Mouse (Mus musculus): ENCODE measurements around the gene Mecom. TPM values are rescaled to one million over a fixed set of nuclear protein-coding genes. Genes with fewer than 3 reads are reported as not detected.

The Mecom gene
- polyA plus RNA-seq, 1 experiment from 2014 or later, result 19.5 TPM

DNA sequence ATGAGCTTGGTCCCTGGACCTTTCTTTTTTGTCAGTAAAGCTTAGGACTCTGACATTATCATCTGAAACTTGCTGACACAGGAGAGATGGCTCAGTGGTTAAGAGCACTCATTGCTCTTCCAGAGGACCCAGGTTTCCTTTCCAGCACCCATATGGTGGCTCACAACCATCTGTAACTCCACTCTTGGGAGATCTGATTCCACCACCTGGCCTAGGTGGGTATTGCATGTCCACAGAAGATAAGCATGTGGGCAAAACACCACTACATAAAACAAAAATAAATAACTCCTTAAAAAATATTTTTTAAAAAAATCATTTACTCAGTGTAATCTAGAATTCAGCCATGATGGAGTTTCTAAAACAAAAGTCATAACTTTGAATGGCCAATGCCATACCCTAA, 338.7 kb downstream of the Mecom start:
- no peaks in the 10 kb centered on the region for H3K9me3 ChIP-seq (ENCODE audit: control insufficient read depth, low read length)
- no peak overlapping the region for H3K27ac ChIP-seq (ENCODE audit: low read depth, low read length)
- H3K4me2 ChIP-seq (ENCODE audit: low read depth, low read length, severe bottlenecking), result no peak overlapping the region
- H3K27me3 ChIP-seq (ENCODE audit: control insufficient read depth, insufficient read depth, low read length), result no peaks in the 10 kb centered on the region
- H3K9ac ChIP-seq (ENCODE audit: low read length), result no peak overlapping the region
- DNase-seq (ENCODE audit: low spot score), result no peak
- H3K36me3 ChIP-seq (ENCODE audit: control insufficient read depth, insufficient read depth, low read length), result no peaks in the 10 kb centered on the region
- no peak for ATAC-seq (replicated peaks; ENCODE audit: low FRiP score)
- no peak overlapping the region for H3K4me3 ChIP-seq (ENCODE audit: low read depth, low read length)
- H3K4me1 ChIP-seq (replicated peaks; ENCODE audit: control insufficient read depth, insufficient read depth, low read length), result 0 out of 2 replicates have a peak, but pooled peaks cover 4% of the 10 kb centered on the region

DNA sequence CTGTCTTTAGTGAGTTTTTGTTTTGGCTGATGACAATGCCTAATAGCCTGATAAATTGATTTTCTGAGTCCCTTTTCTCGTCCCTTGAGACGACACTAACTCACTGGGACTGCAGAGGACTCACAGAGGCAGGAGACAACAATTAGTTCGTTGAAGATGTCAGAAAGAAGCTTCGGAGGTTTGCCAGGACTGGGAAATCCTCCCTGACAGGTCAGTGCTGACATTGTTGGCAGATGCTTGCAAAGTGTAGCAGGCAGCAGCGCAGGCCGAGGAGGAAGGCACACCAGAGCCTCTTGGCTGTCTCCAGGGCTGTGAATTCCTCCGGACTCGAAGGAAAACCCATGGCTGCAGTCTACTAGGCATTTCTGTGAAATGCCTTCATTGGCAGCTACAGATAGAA, 339.9 kb downstream of the Mecom start:
- no peak overlapping the region for H3K9ac ChIP-seq (ENCODE audit: low read length)
- H3K27me3 ChIP-seq (ENCODE audit: control insufficient read depth, insufficient read depth, low read length), result no peaks in the 10 kb centered on the region
- no peak for ATAC-seq (replicated peaks; ENCODE audit: low FRiP score)
- H3K9me3 ChIP-seq (ENCODE audit: control insufficient read depth, low read length), result no peaks in the 10 kb centered on the region
- no peak overlapping the region for H3K27ac ChIP-seq (ENCODE audit: low read depth, low read length)
- no peak overlapping the region for H3K4me3 ChIP-seq (ENCODE audit: low read depth, low read length)
- 51% methylated on average over 8 of the region's 8 CpGs for WGBS
- H3K4me2 ChIP-seq (ENCODE audit: low read depth, low read length, severe bottlenecking), result no peak overlapping the region
- H3K36me3 ChIP-seq (ENCODE audit: control insufficient read depth, insufficient read depth, low read length), result no peaks in the 10 kb centered on the region
- H3K4me1 ChIP-seq (replicated peaks; ENCODE audit: control insufficient read depth, insufficient read depth, low read length), result 0 out of 2 replicates have a peak, but pooled peaks cover 2% of the 10 kb centered on the region
- no peak for DNase-seq (ENCODE audit: low spot score)

DNA sequence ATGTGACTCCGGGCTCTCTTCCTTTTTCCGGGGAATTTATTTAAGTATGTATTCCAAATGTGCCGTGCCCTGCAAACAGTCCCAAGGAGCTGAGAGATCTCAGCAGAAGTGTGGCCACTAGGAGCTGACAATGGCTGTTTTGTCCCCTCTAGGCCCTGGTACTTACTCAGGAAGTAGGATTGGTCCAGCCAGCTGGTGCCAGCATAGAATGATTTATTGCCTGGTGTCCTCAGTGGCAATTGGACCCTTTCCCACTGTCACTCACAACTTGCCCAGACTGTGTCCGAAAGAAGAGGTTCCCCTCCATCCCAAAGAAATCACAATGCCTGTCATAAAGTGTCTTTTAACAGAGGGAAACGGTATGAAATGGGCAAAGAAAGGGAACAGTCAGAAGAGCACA, 340.4 kb downstream of the Mecom start:
- Histone ChIP-seq H3K9me3 (ENCODE audit: control insufficient read depth, low read length) (no peaks in the 10 kb centered on the region), H3K9ac (ENCODE audit: low read length) (no peak overlapping the region), H3K27me3 (ENCODE audit: control insufficient read depth, insufficient read depth, low read length) (no peaks in the 10 kb centered on the region), H3K4me1 (replicated peaks; ENCODE audit: control insufficient read depth, insufficient read depth, low read length) (0 out of 2 replicates have a peak, but pooled peaks cover 2% of the 10 kb centered on the region), H3K4me2 (ENCODE audit: low read depth, low read length, severe bottlenecking) (no peak overlapping the region), H3K4me3 (ENCODE audit: low read depth, low read length) (no peak overlapping the region), H3K27ac (ENCODE audit: low read depth, low read length) (no peak overlapping the region), H3K36me3 (ENCODE audit: control insufficient read depth, insufficient read depth, low read length) (no peaks in the 10 kb centered on the region)
- ATAC-seq (replicated peaks; ENCODE audit: low FRiP score) (no peak), DNase-seq (ENCODE audit: low spot score) (no peak)
- 62% methylated on average over 5 of the region's 5 CpGs for WGBS

DNA sequence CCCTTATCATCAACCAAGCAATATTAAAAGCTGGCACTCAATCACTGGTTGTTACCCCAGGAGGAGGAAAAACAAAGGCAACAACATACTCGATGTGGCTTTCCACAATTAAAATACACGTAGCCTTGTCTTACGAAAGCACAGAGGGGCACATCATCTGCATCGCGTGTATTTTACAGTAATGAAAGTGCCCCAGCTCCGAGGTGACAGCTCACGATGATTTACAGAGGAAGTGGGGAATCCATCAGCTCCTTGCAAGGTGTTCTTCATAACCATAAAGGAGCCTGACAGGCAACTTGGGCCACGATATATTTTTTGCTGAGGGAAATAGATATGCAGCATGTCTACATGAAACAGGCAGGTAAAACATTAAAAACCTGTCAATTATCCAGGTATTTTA, 341.7 kb downstream of the Mecom start:
- Histone ChIP-seq H3K9me3 (ENCODE audit: control insufficient read depth, low read length) (no peaks in the 10 kb centered on the region), H3K27me3 (ENCODE audit: control insufficient read depth, insufficient read depth, low read length) (no peaks in the 10 kb centered on the region), H3K4me3 (ENCODE audit: low read depth, low read length) (no peak overlapping the region), H3K4me1 (replicated peaks; ENCODE audit: control insufficient read depth, insufficient read depth, low read length) (0 out of 2 replicates have a peak, but pooled peaks cover 2% of the 10 kb centered on the region), H3K4me2 (ENCODE audit: low read depth, low read length, severe bottlenecking) (no peak overlapping the region), H3K36me3 (ENCODE audit: control insufficient read depth, insufficient read depth, low read length) (no peaks in the 10 kb centered on the region), H3K9ac (ENCODE audit: low read length) (no peak overlapping the region), H3K27ac (ENCODE audit: low read depth, low read length) (no peak overlapping the region)
- ATAC-seq (replicated peaks; ENCODE audit: low FRiP score), result no peak
- DNase-seq (ENCODE audit: low spot score), result no peak
- WGBS, result 90% methylated on average over 8 of the region's 8 CpGs

DNA sequence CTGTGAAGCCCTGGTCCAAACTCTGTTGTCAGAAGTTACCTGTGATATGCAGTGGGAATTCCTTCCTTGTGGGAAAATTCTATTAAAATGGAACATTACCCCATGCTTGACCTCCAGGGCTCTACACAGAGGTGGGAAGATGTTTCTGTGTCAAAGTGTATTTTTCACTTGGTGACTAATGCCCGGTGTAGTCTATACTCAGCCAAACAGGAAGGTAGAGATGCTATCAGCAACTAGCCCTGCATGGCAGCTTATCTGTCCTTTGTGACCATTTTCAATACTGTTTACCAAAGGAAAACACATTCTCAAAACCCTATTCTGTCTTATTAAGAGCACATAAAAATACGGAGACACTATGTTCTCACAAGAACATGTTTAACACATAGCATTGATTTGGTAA, 344.0 kb downstream of the Mecom start:
- Histone ChIP-seq H3K36me3 (ENCODE audit: control insufficient read depth, insufficient read depth, low read length) (no peaks in the 10 kb centered on the region), H3K4me2 (ENCODE audit: low read depth, low read length, severe bottlenecking) (no peak overlapping the region), H3K9ac (ENCODE audit: low read length) (no peak overlapping the region), H3K4me1 (replicated peaks; ENCODE audit: control insufficient read depth, insufficient read depth, low read length) (0 out of 2 replicates have a peak, but pooled peaks cover 2% of the 10 kb centered on the region), H3K27ac (ENCODE audit: low read depth, low read length) (no peak overlapping the region), H3K27me3 (ENCODE audit: control insufficient read depth, insufficient read depth, low read length) (no peaks in the 10 kb centered on the region), H3K4me3 (ENCODE audit: low read depth, low read length) (no peak overlapping the region), H3K9me3 (ENCODE audit: control insufficient read depth, low read length) (no peaks in the 10 kb centered on the region)
- no peak for ATAC-seq (replicated peaks; ENCODE audit: low FRiP score)
- no peak for DNase-seq (ENCODE audit: low spot score)
- 89% methylated on average over 2 of the region's 2 CpGs for WGBS

- no peak overlapping the region for H3K4me3 ChIP-seq (ENCODE audit: low read depth, low read length)
- no peaks in the 10 kb centered on the region for H3K9me3 ChIP-seq (ENCODE audit: control insufficient read depth, low read length)
- no peak for DNase-seq (ENCODE audit: low spot score)
- no peaks in the 10 kb centered on the region for H3K36me3 ChIP-seq (ENCODE audit: control insufficient read depth, insufficient read depth, low read length)
- H3K27me3 ChIP-seq (ENCODE audit: control insufficient read depth, insufficient read depth, low read length), result no peaks in the 10 kb centered on the region
- no peaks in the 10 kb centered on the region for H3K4me1 ChIP-seq (replicated peaks; ENCODE audit: control insufficient read depth, insufficient read depth, low read length)
- H3K9ac ChIP-seq (ENCODE audit: low read length), result no peak overlapping the region
- H3K4me2 ChIP-seq (ENCODE audit: low read depth, low read length, severe bottlenecking), result no peak overlapping the region
- 85% methylated on average over 2 of the region's 2 CpGs for WGBS
- no peak for ATAC-seq (replicated peaks; ENCODE audit: low FRiP score)
- no peak overlapping the region for H3K27ac ChIP-seq (ENCODE audit: low read depth, low read length)
These were observed 349.0 kb downstream of the Mecom start for GRCm38 (mm10) chr3:30198854-30199253.

GRCm38 (mm10) chr3:30198227-30198626, 349.6 kb downstream of the Mecom start:
- Histone ChIP-seq H3K9me3 (ENCODE audit: control insufficient read depth, low read length) (no peaks in the 10 kb centered on the region), H3K27ac (ENCODE audit: low read depth, low read length) (no peak overlapping the region), H3K4me2 (ENCODE audit: low read depth, low read length, severe bottlenecking) (no peak overlapping the region), H3K9ac (ENCODE audit: low read length) (no peak overlapping the region), H3K36me3 (ENCODE audit: control insufficient read depth, insufficient read depth, low read length) (no peaks in the 10 kb centered on the region), H3K27me3 (ENCODE audit: control insufficient read depth, insufficient read depth, low read length) (no peaks in the 10 kb centered on the region), H3K4me3 (ENCODE audit: low read depth, low read length) (no peak overlapping the region), H3K4me1 (replicated peaks; ENCODE audit: control insufficient read depth, insufficient read depth, low read length) (no peaks in the 10 kb centered on the region)
- DNase-seq (ENCODE audit: low spot score) (no peak), ATAC-seq (replicated peaks; ENCODE audit: low FRiP score) (no peak)
- WGBS, result 85% methylated on average over 5 of the region's 5 CpGs

DNA sequence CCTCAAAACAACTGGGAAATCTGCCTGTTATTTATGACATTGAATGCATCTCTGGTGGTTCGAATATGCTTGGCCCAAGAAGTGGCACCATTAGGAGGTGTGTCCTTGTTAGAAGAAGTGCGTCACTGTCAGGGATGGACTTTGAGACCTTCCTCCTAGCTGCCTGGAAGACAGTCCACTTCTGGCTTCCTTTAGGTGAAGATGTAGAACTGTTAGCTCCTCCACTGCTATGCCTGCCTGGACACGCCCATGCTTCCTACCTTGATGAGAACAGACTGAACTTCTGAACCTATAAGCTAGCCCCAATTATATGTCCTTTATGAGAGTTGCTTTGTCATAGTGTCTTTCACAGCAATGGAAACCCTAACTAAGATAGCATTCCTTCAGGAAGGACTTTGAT, 352.6 kb downstream of the Mecom start:
- Histone ChIP-seq H3K27ac (ENCODE audit: low read depth, low read length) (no peak overlapping the region), H3K4me3 (ENCODE audit: low read depth, low read length) (no peak overlapping the region), H3K9ac (ENCODE audit: low read length) (no peak overlapping the region), H3K27me3 (ENCODE audit: control insufficient read depth, insufficient read depth, low read length) (no peaks in the 10 kb centered on the region), H3K36me3 (ENCODE audit: control insufficient read depth, insufficient read depth, low read length) (no peaks in the 10 kb centered on the region), H3K4me1 (replicated peaks; ENCODE audit: control insufficient read depth, insufficient read depth, low read length) (no peaks in the 10 kb centered on the region), H3K9me3 (ENCODE audit: control insufficient read depth, low read length) (no peaks in the 10 kb centered on the region), H3K4me2 (ENCODE audit: low read depth, low read length, severe bottlenecking) (no peak overlapping the region)
- DNase-seq (ENCODE audit: low spot score), result no peak
- 91% methylated on average over 3 of the region's 3 CpGs for WGBS
- no peak for ATAC-seq (replicated peaks; ENCODE audit: low FRiP score)

DNA sequence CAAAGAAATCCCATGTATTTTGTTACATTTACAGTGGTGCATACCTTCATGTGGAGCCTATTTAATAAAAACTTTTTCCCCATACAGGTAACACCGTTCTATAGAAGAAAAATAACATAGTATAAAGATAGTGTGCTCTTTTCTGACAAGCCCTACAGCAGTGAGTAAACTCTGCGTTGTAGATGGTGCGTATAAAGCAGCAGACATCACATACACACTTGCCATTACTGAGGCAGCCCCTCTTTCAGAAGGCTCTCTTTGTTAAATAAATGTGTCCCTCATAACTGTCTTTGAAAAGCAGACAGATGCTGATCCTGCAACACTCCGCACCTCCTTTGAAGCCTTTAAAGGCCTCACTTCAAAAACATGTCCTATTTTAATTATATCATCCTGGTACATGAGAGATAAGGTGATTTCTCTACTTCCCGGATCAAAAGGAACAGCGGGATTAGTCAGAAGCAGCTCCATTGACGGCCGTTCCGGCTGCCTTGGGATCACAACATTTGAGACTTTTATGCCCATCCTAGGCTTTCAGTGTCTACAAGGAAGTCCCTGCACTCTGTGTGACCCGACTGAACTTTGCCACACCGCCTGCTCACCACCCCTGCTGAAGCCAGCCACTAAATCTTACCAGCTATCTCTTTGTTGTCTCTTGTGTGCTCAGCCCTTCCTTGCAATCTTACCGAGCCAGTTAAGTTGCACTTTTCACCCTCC, 355.4 kb downstream of the Mecom start:
- Histone ChIP-seq H3K9ac (ENCODE audit: low read length) (no peak overlapping the region), H3K4me3 (ENCODE audit: low read depth, low read length) (no peak overlapping the region), H3K27ac (ENCODE audit: low read depth, low read length) (no peak overlapping the region), H3K4me2 (ENCODE audit: low read depth, low read length, severe bottlenecking) (no peak overlapping the region), H3K4me1 (replicated peaks; ENCODE audit: control insufficient read depth, insufficient read depth, low read length) (no peaks in the 10 kb centered on the region), H3K9me3 (ENCODE audit: control insufficient read depth, low read length) (no peaks in the 10 kb centered on the region), H3K27me3 (ENCODE audit: control insufficient read depth, insufficient read depth, low read length) (no peaks in the 10 kb centered on the region), H3K36me3 (ENCODE audit: control insufficient read depth, insufficient read depth, low read length) (no peaks in the 10 kb centered on the region)
- WGBS, result 52% methylated on average over 12 of the region's 12 CpGs
- ATAC-seq (replicated peaks; ENCODE audit: low FRiP score), result no peak
- DNase-seq (ENCODE audit: low spot score), result no peak
